Mouse (Mus musculus) brain, embryonic 18.5 days (tissue): ENCODE data around the gene Lsp1.

Source experiments
- DNase-seq: peaks from one replicate; pipeline ENCODE4 v3.0.0-alpha.2; 2012; ENCODE audit warnings: low read depth, low spot score

Lsp1 gene

GRCm38 (mm10) chr7:142476271-142476670 lies 15.7 kb downstream of the Lsp1 start:
- no peak for DNase-seq

DNA sequence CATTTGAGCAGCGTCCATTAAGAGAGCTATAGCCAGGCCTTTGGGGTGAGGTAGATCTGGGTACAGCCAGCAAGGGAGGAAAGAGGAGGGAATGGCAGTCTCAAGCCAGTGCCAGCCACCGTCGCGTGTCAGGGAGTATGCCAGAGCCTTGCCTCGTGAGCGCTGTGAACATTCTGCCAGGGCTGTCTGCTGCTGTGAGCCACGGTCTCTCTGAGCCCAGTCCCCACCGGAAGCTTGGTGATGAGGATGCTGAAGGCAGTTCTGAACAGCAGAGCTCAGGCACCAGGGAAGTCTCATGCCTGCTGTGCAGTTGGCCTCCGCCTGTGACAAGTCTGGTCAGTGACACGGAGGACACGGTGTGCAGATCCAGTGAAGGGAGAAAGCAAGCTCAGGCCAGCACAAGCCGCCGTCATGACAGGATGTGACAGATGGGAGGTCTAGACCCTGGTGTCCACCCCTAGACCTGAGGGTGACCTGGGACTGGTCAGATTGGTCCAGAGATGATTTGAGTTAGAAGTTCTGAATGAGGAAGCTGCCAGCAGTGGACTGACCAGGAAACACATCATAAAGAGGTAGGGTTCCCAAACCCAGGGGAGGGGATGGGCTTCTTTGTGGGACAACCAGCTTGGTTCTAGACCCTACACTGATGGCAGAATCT lies 16.3 kb downstream of the Lsp1 start:
- no peak for DNase-seq

DNA sequence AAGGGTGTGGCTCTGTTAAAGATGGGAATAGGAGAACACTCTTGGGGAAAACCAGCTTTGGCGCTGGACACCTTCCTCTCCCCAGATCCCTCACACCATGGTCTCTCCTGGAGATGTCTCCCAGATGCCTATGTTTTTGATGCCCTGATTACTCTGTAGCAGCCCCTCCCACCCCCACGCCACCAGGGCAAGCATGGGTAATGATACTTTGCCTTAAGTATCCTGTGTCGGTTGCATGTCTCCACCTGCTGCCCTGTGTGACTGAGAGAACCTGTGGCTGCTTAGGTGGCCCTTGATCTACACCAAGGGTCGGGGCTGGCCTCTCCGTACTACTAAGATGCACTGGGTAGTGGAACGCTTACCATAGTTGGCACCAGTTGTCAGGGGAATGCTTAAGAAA lies 17.4 kb downstream of the Lsp1 start:
- DNase-seq, result no peak

GRCm38 (mm10) chr7:142478574-142478973 lies 18.0 kb downstream of the Lsp1 start:
- DNase-seq, result no peak

- DNase-seq, result no peak
Observed at GRCm38 (mm10) chr7:142479307-142479706, 18.7 kb downstream of the Lsp1 start.

GRCm38 (mm10) chr7:142479886-142480285 lies 19.3 kb downstream of the Lsp1 start:
- no peak for DNase-seq

- no peak for DNase-seq
Observed at GRCm38 (mm10) chr7:142480661-142481060, 20.1 kb downstream of the Lsp1 start.

- DNase-seq, result no peak
Observed at GRCm38 (mm10) chr7:142481186-142481567, 20.6 kb downstream of the Lsp1 start.

DNA sequence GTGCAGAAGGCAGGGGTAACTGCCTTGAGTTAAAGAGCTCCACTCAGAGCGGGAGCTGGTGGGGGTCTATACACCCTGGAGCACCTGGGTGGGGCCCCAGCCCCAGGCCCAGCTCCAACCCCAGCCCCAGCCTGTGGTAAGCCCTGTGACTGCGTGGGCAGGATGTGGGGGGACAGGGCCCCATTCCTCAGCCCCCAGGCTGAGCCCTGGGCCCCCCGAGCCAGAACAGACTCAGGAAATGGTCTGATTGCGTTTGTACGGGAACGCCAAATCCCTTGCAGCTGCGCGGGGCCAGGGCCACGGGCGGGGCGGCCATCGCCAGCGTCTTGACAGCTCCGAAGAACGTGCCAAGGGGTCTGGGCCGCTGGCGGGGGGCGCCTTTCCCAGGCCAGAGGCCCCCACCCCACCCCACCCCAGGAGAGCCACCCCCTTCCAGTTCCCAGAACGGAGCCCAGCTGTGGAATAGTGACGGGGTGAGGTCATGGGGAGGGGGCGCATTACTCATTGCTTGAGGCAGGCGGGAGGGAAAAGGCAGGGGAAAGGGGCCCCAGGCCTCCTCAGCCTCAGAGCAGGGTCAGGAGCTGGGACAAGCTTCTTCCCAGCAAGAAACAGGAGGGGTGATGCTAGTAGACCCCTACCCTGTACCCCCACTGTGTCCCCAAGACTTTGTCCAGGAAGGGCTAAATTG lies 21.1 kb downstream of the Lsp1 start:
- DNase-seq, result no peak

- no peak for DNase-seq
Observed at GRCm38 (mm10) chr7:142482256-142482609, 21.6 kb downstream of the Lsp1 start.

- no peak for DNase-seq
Observed at GRCm38 (mm10) chr7:142483136-142483535, 22.5 kb downstream of the Lsp1 start.

DNA sequence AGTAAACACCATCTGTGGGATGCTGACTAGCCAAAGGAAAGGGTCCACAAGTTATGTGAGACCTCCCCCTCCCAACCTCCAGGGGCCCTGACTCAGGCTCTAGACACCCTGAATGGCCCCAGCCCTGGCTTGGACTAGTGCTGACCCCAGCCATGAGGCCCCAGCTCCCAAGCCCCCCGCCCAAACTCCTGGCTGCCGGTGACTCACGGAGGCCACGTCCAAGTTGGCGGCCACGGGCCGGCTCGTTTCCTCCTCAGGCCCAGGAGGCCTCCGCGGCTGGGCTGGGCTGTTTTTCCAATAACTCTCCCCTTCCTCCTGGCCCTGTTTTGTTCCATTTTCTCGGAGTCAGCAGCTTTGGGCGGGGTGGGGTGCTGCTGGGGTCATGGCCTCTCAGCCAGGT lies 24.2 kb downstream of the Lsp1 start:
- DNase-seq, result no peak

DNA sequence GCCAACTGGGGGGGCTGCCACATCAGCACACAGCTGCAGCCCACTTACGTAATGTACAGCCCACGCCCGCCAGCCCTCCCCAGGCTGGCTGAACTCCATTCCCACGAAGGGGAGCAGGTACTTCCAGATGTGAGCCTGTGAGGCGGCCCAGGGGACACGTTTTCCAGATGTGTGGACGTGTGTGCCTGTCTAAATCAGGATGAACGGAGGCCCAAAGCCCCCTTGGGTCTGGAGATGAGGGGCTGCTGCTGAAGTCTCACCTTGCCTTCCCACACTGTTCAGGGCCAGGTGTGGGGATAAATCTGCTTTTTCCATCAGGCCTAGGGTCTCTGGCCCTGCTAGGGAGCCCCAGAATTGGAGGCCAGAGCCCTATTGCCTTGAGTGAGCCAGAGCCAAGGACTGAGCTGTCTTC lies 26.1 kb downstream of the Lsp1 start:
- DNase-seq, result no peak

GRCm38 (mm10) chr7:142487341-142487859 lies 26.8 kb downstream of the Lsp1 start:
- DNase-seq, result no peak

DNA sequence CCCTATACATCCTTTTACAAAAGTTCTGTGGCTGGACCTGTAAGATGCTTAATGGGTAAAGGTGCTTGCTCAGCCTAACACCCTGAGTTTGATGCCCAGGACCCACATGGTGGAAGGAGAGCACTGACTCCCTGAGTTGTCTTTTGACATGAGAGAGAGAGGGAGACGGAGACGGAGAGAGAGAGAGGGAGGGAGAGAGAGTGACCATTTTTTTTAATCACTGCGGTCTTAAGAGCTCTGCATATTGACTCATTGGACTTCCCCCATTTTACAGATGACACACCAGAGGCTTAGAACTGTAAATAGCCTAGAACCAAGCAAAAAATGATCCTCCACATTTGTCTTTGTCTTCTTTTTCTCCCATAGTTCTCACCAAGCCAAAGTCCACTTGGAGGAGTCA lies 27.4 kb downstream of the Lsp1 start:
- no peak for DNase-seq

DNA sequence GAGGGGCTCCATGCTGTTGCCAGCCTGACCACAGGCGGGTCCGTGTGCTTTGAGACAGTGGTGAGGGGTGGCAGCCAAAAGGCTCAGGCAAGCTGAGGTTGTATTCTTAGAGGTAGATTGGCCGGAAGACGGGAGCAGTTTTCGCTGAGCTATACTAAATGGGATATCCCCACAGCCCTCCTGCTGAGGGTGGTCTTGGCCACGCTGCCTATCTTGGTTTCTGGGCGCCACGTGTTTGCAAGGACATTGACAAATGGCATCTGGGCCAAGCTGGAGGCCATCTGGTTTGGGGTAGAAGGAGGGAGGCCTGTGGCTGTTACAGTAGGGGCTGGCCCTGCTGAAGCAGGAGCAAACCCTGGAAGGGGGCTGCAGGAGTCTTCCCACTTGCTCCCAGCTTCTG lies 32.9 kb downstream of the Lsp1 start:
- DNase-seq, result no peak

DNA sequence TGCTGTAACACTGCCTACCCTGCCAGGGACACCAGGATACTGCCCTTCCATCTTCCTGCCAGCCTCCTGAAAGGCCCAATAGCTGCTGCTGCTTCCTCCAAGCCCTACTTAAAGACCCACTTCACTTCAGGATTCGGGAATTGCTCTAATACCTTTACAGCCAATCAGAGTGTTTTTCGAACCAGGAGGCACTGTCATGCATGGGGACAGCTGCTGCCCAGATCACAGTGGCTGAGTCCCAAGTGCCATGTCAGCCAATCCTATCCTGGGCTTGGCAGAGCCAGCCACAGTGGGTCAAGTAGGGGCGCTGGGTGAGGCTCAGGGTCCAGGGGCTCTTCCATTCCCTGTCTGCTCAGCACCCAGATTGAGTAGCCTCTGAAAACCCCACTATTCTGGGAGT lies 35.5 kb downstream of the Lsp1 start:
- no peak for DNase-seq

- no peak for DNase-seq
Observed at GRCm38 (mm10) chr7:142496800-142497199, 36.2 kb downstream of the Lsp1 start.

GRCm38 (mm10) chr7:142497775-142498174 lies 37.2 kb downstream of the Lsp1 start:
- DNase-seq, result no peak

- no peak for DNase-seq
Observed at GRCm38 (mm10) chr7:142498575-142498974, 38.0 kb downstream of the Lsp1 start, which contains the start of gene Tnnt3. TSS of gene Tnnt3 (plus strand) at chr7:142498836.

DNA sequence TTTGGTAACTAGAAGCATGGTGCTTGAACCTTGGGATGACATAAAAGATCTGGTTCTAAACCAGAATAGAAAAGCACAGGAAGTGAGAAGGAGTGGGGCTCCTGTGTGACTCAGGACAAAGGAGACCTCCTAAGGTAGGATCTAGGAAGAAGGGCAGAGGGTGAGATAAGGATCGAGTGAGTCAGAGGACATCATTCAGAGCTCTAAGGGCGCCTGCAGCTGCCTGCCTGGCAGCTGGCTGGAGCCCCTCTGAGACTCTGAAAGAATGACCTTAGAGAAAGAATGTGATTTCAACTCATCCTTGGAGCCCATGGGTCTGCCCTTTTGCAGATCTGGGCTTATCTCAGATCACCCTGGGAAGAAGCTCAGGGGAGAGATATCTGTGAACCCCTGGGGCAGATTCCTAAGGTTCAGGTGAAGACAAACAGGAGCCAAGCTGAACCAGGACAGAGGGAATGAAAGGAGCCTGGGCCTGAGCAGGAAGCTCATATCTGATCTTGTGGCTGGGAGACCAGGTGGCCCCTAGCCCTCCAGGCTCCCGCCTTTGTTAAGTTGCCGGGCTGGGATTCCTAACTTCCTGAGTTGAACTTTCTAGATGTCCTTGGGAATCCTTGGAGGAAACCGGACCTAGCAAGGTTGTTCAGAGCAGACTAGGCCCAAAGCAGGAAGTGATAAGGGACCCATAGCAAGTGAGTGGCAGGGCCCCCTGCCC lies 38.6 kb downstream of the Lsp1 start:
- DNase-seq, result no peak

DNA sequence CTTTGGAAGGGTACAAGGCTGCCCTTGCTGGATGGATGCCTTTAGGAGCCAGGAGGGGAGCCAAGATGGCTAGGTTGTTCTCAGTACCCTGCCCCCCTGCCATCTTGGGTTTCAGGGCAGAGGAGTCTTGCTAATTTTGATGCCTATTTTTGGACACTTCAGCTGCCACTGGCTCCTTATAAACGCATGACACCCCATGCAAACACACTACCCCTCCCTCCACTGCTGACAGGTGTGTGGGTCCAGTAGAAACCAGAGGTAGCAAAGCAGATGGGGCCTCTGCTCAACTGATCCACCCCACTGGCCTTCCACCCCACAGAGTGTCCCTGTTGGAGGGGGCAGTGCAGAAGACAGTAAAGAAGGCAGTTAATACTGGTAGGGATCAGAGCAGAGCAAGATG lies 39.4 kb downstream of the Lsp1 start:
- no peak for DNase-seq

DNA sequence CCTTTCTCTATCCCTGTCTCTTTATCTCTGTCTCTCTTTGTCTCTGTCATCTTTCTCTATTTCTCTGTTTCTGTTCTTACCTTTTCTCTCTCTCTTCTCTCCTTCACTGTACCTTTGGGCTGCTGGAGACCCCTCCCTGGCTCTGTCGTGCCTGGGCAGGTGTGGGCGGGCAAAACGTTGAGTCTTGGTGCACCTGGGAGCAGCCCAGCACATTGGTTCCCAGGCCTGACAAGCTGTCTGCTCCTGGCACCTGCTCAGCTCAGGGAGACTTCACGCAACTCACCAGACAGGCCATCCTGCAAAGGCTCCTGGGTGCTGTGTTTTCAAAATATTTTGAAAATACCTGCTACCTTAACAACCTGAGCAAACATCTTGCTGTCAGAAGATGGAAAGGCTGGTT lies 42.6 kb downstream of the Lsp1 start:
- no peak for DNase-seq
